Mouse (Mus musculus) olfactory bulb, adult 2 months (tissue): Measurements from ENCODE around the gene Prep. TPM values are rescaled to one million over a fixed set of nuclear protein-coding genes. Genes with fewer than 3 reads are reported as not detected.

Experiments used
- H3K27ac ChIP-seq: fragments of 200-500 bp; 2 replicates; pipeline ENCODE4 v1.5.1; 2012; ENCODE audit warnings: low read depth, low read length; ENCODE audit not compliant: insufficient read depth
- H3K4me1 ChIP-seq: fragments of 200-500 bp; 2 replicates; pipeline ENCODE4 v1.6.1; 2012; ENCODE audit warnings: low read length; ENCODE audit not compliant: control insufficient read depth, insufficient read depth
- H3K4me3 ChIP-seq: fragments of 200-500 bp; 2 replicates; pipeline ENCODE4 v1.5.1; 2012; ENCODE audit warnings: mild to moderate bottlenecking, low read depth, low read length, moderate library complexity; ENCODE audit not compliant: insufficient read depth
- CTCF ChIP-seq: fragments of 200-500 bp; IDR thresholded peaks from 2 replicates; pipeline ENCODE4 v1.5.1; 2012; ENCODE audit warnings: low read depth, mild to moderate bottlenecking, low read length, moderate library complexity; ENCODE audit not compliant: insufficient read depth
- POLR2A ChIP-seq: fragments of 200-500 bp; IDR thresholded peaks from 2 replicates; pipeline ENCODE4 v1.6.1; 2012; ENCODE audit warnings: mild to moderate bottlenecking, low read depth, low read length, moderate library complexity; ENCODE audit not compliant: insufficient read depth
- WGBS: fragments of 180-500 bp; shearing (Covaris S2); methylation state at CpG from one replicate; pipeline ENCODE4 v1.1.7; 2018; 5-methylcytosine and 5-hydroxymethylcytosine counted together
- polyA plus RNA-seq: library from polyadenylated mRNA; stranded (reverse); fragments of >200 nt; gene quantifications from 2 replicates; pipeline ENCODE4 v1.2.4, GENCODE M21; 2012; ENCODE audit warnings: low replicate concordance; ENCODE audit not compliant: missing spikeins, insufficient read depth, insufficient read length

The Prep gene
- not detected in 2 replicates for polyA plus RNA-seq

DNA sequence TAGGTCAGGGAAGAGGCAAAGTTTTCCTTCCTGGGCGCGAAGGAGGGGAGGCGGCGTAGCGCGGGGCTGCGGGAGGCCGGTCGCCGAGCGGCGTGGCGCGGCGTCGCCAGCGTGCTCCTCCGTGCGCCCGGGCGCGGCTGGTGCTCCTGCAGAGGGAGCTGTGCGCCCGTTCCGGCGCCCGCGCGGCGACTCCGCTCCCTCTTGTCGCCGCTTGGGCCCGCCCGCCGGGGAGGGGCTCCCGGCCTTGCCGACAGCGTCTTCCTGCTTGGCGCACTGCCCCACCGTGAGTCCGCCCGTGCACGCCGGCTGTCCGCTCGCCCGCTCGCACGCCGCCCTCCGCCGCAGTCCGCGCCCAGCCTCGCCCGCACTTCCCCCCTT is at the start of gene Prep:
Gene Prep (plus strand): TSS at position 273 of the 378 bp plus-strand sequence.
- WGBS: under 1% methylated on average over 56 of the region's 57 CpGs
- peak; percentile 38 for TF ChIP-seq CTCF
- peak; percentile 72 for TF ChIP-seq POLR2A

DNA sequence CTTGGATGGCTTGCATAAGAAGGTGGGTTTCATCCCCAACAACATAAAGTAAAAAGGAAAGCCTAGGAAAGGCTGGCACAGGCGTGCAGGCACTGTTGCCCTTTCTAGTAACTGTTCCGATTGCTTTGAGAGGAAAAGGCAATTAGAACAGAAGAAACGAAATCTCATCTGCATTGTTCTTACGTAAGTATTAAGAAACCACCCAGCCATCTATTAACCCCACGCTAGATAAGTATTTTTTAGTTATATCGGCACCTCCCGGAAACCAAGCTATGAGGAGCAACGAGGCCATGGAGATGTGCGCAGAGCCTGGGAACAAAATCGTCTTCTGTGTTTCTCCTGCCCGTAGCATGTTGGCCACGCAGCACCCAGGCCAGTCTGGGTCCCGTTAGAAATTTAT is 49.7 kb upstream of the Prep start:
- H3K4me1 ChIP-seq: no peaks in the 10 kb centered on the region
- no peak overlapping the region for H3K27ac ChIP-seq
- H3K4me3 ChIP-seq: no peak overlapping the region
- WGBS: 84% methylated on average over 13 of the region's 13 CpGs
- TF ChIP-seq POLR2A (no peak), CTCF (no peak)

More for the DNA sequence above, at the start of gene Prep:
- peak within 1 kb of the TSS; percentile 97 for H3K4me3 ChIP-seq
- 0 out of 2 replicates have a peak within 1 kb of the TSS, but pooled peaks have one; percentile 27 for H3K27ac ChIP-seq
- peaks cover 3% of the 10 kb centered on the region for H3K4me1 ChIP-seq

DNA sequence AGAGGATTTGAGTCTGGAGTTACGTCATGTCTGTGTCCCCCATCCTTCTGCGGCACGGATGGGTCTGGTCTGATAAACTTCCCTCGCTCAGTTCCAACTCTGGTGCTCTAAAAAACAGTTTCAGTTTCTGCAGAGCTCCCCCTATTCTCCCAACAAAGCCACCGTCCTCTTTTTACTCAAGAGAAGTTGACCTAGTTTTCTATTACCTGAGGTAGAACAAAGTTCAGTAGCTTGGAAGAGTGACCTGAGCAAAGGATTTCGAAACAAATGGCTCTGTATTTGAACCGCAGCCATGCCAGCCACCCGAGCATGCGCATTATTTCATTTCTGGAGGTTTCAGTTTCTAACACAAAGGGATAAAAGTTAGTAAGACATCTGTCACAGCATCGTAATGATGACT is 49.2 kb upstream of the Prep start:
- Histone ChIP-seq H3K27ac (no peak overlapping the region), H3K4me3 (no peak overlapping the region), H3K4me1 (no peaks in the 10 kb centered on the region)
- TF ChIP-seq CTCF (no peak), POLR2A (no peak)
- WGBS: 80% methylated on average over 10 of the region's 10 CpGs

DNA sequence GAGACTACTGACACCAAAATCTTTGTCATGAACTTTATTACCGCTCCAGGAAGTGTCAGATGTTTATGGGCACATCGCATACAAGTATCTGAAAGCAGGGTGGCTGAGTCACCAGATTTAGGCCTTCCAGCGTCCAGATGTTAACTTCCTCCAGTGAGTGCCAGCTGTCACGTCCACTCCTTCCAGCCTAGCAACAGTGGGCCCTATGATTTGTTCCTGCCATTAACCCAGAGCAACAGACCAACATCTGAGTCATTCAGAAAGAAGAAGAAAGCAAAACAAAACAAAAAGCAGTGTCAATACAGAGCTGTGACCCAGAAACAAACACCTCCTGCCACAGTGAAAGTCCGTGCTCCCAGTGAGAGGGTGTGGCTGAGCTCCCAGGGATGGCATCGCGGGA is 47.6 kb upstream of the Prep start:
- TF ChIP-seq CTCF: no peak
- TF ChIP-seq POLR2A: no peak
- Histone ChIP-seq H3K4me1 (no peaks in the 10 kb centered on the region), H3K4me3 (no peak overlapping the region), H3K27ac (no peak overlapping the region)
- 67% methylated on average over 7 of the region's 7 CpGs for WGBS

DNA sequence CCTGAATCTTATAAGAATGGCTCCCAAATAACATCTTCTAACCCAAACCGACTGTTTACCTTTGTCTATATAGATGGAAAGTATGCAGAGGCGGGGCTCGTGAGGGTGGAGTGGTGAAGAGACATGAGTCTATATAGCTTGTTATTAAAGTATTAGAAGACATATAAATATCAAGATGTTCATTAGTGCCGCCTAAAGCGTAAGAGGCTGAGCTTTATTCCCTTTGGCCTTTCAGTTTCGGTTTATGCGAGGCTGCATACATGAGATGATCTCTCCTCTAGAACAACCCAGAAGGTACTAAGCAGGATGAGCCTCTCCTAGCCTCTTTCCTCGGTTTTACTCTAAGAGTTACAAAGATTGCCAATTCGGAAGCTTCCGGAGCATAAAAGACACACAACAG is 47.2 kb upstream of the Prep start:
- H3K27ac ChIP-seq: no peak overlapping the region
- 86% methylated on average over 10 of the region's 10 CpGs for WGBS
- no peaks in the 10 kb centered on the region for H3K4me1 ChIP-seq
- H3K4me3 ChIP-seq: no peak overlapping the region
- no peak for TF ChIP-seq CTCF
- no peak for TF ChIP-seq POLR2A

DNA sequence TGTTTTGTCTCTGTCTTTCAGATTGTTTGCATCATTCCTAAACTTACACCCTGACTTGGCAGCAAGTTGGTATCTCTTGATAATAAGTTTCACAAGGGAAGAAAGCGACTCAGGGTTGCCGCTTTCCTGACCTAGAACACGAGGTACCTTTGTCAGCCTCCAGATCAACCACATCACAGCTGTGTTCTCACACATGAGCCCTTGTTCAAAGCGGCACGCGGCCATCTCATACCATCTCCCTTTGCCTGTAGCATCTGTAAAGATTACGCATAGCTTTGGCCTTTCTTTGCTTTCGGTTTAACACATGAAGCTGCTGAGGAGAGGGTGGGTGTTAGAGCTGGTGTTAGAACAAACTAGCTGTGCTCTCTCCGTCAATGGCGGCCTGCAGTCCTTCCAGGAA is 46.7 kb upstream of the Prep start:
- Histone ChIP-seq H3K4me3 (no peak overlapping the region), H3K4me1 (no peaks in the 10 kb centered on the region), H3K27ac (no peak overlapping the region)
- WGBS: 91% methylated on average over 10 of the region's 10 CpGs
- no peak for TF ChIP-seq CTCF
- TF ChIP-seq POLR2A: no peak

DNA sequence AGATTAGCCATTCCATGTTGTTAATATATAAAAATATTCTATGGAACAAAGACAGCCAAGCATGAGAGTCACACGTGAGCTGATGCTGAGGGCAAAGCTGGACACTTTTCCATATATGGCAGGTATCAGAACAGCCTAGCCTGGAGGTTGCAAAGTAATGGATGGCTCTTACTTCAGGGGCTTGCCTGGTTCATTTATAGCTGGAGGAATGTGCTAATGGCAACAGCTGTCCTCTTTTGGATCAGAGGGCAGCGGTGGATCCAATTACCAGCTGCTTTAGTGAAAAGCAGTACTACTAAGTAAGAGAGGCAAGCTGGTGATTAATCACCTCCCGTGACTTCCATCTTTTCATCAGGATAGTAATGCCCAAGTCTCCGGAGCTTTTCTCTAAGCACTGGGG is 41.8 kb upstream of the Prep start:
- WGBS: 46% methylated on average over 4 of the region's 4 CpGs
- H3K4me3 ChIP-seq: no peak overlapping the region
- H3K27ac ChIP-seq: no peak overlapping the region
- TF ChIP-seq POLR2A: no peak
- TF ChIP-seq CTCF: no peak
- H3K4me1 ChIP-seq: no peaks in the 10 kb centered on the region

DNA sequence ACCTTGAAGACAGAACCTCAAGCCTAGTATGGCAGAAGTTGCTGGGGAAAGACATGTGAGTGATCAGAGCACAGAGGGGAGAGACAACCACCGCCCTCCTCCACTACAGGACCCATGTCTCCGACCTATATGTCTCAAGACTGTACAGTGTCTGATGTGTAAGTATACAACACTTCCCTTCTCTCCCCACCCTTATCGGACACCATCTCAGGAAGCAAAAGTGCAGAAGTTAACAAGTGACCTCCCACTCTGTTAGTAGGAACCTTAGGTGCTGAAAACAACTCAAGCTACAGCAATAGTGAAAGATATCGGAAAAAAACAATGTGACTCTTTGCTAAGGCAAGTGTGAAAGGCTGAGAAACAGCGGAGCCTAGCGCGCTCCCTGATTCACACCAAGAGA is 40.1 kb upstream of the Prep start:
- TF ChIP-seq CTCF: no peak
- TF ChIP-seq POLR2A: no peak
- 93% methylated on average over 7 of the region's 7 CpGs for WGBS
- Histone ChIP-seq H3K27ac (no peak overlapping the region), H3K4me1 (no peaks in the 10 kb centered on the region), H3K4me3 (no peak overlapping the region)

DNA sequence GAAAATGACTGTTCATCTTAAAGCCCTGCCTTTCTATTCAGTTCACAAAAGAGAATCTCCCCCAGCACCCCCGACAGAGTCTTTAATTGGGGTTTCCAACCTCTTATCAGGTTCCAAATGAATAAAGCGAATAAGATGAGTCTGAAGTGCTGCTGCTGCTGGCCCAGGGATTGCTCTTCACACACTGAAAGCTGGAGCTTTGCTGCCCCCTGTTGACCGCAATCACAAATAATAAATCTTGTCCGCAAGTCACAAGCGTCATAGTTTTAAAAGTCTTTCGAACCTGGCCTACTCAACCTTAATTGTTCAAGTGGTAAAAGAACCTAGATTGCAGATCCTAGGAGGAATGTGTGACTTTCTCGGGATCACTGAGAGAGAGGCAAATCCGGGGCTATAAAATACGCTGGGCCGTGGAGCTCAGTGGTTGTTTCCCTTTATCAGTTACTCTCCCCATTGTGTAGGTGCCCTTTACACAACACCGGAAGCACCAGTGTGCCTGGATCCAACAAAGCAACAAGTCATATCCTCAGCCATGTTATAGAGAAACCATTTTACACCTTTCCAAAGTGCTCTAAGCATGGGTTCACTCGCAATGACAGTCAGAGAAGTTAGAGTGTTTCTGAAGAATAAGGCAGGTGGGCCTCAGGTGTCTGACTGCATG is 21.6 kb upstream of the Prep start:
- Histone ChIP-seq H3K4me3 (no peak overlapping the region), H3K27ac (no peak overlapping the region), H3K4me1 (no peaks in the 10 kb centered on the region)
- TF ChIP-seq CTCF (peak; percentile 49; the same call in 1 of the 2 replicates), POLR2A (no peak)
- 27% methylated on average over 12 of the region's 12 CpGs for WGBS

DNA sequence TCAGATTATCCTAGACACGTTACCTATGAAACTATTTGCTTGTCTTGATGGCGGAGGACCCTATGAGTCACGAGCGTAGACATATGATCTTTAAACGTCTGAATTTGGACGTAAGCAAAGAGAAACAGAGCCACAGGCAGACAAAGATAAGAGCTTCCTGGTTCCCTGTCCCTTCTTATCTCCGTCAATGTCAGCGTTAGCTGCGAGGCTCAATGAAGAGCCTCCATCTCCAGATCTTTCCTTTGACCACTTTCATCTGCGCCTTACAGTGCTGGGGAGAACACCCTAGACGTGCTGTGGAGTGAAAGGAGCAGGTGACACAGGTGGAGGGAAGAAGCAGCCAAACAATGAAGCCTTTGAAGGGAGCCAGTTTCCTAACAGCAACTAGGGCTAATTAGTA is 18.8 kb upstream of the Prep start:
- TF ChIP-seq POLR2A: no peak
- no peak for TF ChIP-seq CTCF
- Histone ChIP-seq H3K27ac (no peak overlapping the region), H3K4me1 (peaks cover 2% of the 10 kb centered on the region; the same call in 1 of the 2 replicates), H3K4me3 (no peak overlapping the region)
- WGBS: 80% methylated on average over 11 of the region's 11 CpGs

DNA sequence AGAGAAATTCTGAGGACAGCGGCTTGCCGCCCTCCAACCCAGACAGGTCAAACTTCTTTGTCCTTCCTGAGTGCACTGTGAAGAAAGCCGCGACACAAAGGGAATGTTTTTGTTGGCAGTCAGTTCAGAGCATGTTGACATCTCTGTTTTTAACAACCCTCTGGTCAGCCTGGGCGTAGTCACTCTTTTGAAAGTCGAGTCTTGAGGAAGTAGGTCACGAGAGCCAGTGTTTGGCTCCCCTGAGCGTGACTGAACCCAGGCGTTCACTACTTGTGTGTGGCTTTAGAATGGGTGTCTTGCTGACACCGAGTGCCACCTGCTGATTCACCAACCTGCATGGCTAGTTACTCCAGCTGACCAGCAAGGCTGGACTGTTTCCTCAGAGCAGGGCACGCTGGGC is 18.4 kb upstream of the Prep start:
- Histone ChIP-seq H3K27ac (no peak overlapping the region), H3K4me3 (no peak overlapping the region), H3K4me1 (peaks cover 2% of the 10 kb centered on the region; the same call in 1 of the 2 replicates)
- 55% methylated on average over 11 of the region's 11 CpGs for WGBS
- TF ChIP-seq POLR2A (no peak), CTCF (no peak)
